Mouse (Mus musculus) megakaryocyte, adult 5-6 weeks (primary cell): Measurements from ENCODE around the gene Ptpa. TPM values are rescaled to one million over a fixed set of nuclear protein-coding genes. Genes with fewer than 3 reads are reported as not detected.

ENCODE experiments used
- ATAC-seq: 2 replicates; pipeline ENCODE4 v1.8.0; 2016; ENCODE audit warnings: mild to moderate bottlenecking, inconsistent platforms; ENCODE audit not compliant: poor library complexity, severe bottlenecking
- total RNA-seq, 2 experiments: library from RNA; stranded (forward) in 1 of 2; stranded (reverse) in 1 of 2; fragments of 153-499, 151-499 nt in 1 of 2; fragments of 221-1000, 200-1000 nt in 1 of 2; gene quantifications; 2 replicates each; pipeline versions ENCODE4 v1.2.3 to v1.2.4; 2015 to 2017

Gene Ptpa
- total RNA-seq, 2 experiments from 2014 or later = 44.3 to 69.0 TPM

GRCm38 (mm10) chr2:30490384-30490783 is 74.5 kb downstream of the Ptpa start:
- ATAC-seq = no peak

GRCm38 (mm10) chr2:30495000-30495908 is 79.4 kb downstream of the Ptpa start:
- no peak for ATAC-seq

- peak; percentile 68 for ATAC-seq
Observed at GRCm38 (mm10) chr2:30495909-30496861, 80.3 kb downstream of the Ptpa start.

Other genes starting within 250 kb of the Ptpa start
- gene Endog, start 244.5 kb upstream of the Ptpa start, total RNA-seq (2015) = 2.3 and 4.1 TPM in 2 replicates
- gene Endog, start 244.5 kb upstream of the Ptpa start, total RNA-seq (2017) = 2.9 and 4.0 TPM in 2 replicates
- 5.4 and 5.5 TPM in 2 replicates for gene Spout1, start 237.6 kb upstream of the Ptpa start, total RNA-seq (2015)
- gene Spout1, start 237.6 kb upstream of the Ptpa start, total RNA-seq (2017) = 8.5 and 11.7 TPM in 2 replicates
- 1.5 and 2.3 TPM in 2 replicates for gene Kyat1, start 210.2 kb upstream of the Ptpa start, total RNA-seq (2015)
- 3.3 and 5.0 TPM in 2 replicates for gene Kyat1, start 210.2 kb upstream of the Ptpa start, total RNA-seq (2017)
- 17.9 and 18.4 TPM in 2 replicates for gene Lrrc8a, start 178.3 kb upstream of the Ptpa start, total RNA-seq (2015)
- 10.5 and 13.0 TPM in 2 replicates for gene Lrrc8a, start 178.3 kb upstream of the Ptpa start, total RNA-seq (2017)
- 0.04 TPM in 1 of 2 replicates, not detected in the other for gene Gm28035, start 175.5 kb upstream of the Ptpa start, total RNA-seq (2015)
- gene Gm28035, start 175.5 kb upstream of the Ptpa start, total RNA-seq (2017) = not detected in 2 replicates
- gene Phyhd1, start 149.8 kb upstream of the Ptpa start, total RNA-seq (2015) = 3.3 and 3.8 TPM in 2 replicates
- 1.3 and 1.8 TPM in 2 replicates for gene Phyhd1, start 149.8 kb upstream of the Ptpa start, total RNA-seq (2017)
- gene Gm28038, start 135.0 kb upstream of the Ptpa start, total RNA-seq (2015) = 4.0 TPM in 1 of 2 replicates, not detected in the other
- not detected in 2 replicates for gene Gm28038, start 135.0 kb upstream of the Ptpa start, total RNA-seq (2017)
- gene Dolk, start 129.7 kb upstream of the Ptpa start, total RNA-seq (2015) = 5.5 and 6.6 TPM in 2 replicates
- gene Dolk, start 129.7 kb upstream of the Ptpa start, total RNA-seq (2017) = 10.1 and 13.0 TPM in 2 replicates
- 16.4 and 18.7 TPM in 2 replicates for gene Nup188, start 129.6 kb upstream of the Ptpa start, total RNA-seq (2015)
- gene Nup188, start 129.6 kb upstream of the Ptpa start, total RNA-seq (2017) = 11.1 and 13.2 TPM in 2 replicates
- gene Sh3glb2, start 56.7 kb upstream of the Ptpa start, total RNA-seq (2015) = 14.9 and 16.5 TPM in 2 replicates
- gene Sh3glb2, start 56.7 kb upstream of the Ptpa start, total RNA-seq (2017) = 20.4 and 24.3 TPM in 2 replicates
- 2.0 and 2.1 TPM in 2 replicates for gene Miga2, start 51.8 kb upstream of the Ptpa start, total RNA-seq (2015)
- 2.7 and 5.2 TPM in 2 replicates for gene Miga2, start 51.8 kb upstream of the Ptpa start, total RNA-seq (2017)
- 5.3 and 6.0 TPM in 2 replicates for gene Dolpp1, start 23.8 kb upstream of the Ptpa start, total RNA-seq (2015)
- gene Dolpp1, start 23.8 kb upstream of the Ptpa start, total RNA-seq (2017) = 11.5 and 16.8 TPM in 2 replicates
- gene Crat, start 226 bp upstream of the Ptpa start, total RNA-seq (2015) = 26.2 and 29.6 TPM in 2 replicates
- gene Crat, start 226 bp upstream of the Ptpa start, total RNA-seq (2017) = 13.9 and 14.2 TPM in 2 replicates
- gene Ier5l, start 58.2 kb downstream of the Ptpa start, total RNA-seq (2015) = 0.18 and 0.40 TPM in 2 replicates
- 0.99 and 1.1 TPM in 2 replicates for gene Ier5l, start 58.2 kb downstream of the Ptpa start, total RNA-seq (2017)
- gene Cstad, start 179.0 kb downstream of the Ptpa start, total RNA-seq (2015) = 0.27 and 0.60 TPM in 2 replicates
- not detected in 2 replicates for gene Cstad, start 179.0 kb downstream of the Ptpa start, total RNA-seq (2017)